Mouse (Mus musculus) regulatory T cell (primary cell): ENCODE measurements around the gene Adgrl2.

Source experiments
- in situ Hi-C: fragments of 300-600 bp; cut with MboI, MseI; formaldehyde crosslinking; loops from one replicate; pipeline ENCODE4 v1.15.1; 2025; ENCODE audit warnings: high pct_unique_total_duplicates

The Adgrl2 gene

DNA sequence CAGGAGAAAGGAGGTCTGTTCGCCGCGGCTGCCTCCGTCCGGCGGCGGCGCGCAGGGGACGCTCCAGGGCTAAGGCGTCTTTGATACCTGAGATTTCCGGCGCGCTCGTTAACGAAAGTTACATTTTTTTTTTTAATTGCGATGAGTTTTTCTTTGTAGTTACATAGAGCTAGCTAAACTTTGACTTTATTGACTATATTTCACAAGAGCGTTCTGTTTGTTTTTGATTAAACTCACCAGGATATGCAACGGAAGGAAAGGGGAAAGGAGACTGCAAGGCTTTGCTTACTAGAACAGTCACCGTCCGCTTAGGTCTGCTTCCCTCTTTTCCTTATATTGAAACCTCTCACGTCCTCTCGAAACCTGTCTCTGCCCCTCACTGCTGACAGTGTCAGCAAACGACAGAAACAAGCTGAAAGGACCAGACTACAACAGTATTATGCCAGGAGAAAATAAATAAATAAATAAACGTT, at the start of gene Adgrl2:
TSS of gene Adgrl2 (minus strand) at position 25 of the 473 bp plus-strand sequence.
- in situ Hi-C loops = no loop called here

DNA sequence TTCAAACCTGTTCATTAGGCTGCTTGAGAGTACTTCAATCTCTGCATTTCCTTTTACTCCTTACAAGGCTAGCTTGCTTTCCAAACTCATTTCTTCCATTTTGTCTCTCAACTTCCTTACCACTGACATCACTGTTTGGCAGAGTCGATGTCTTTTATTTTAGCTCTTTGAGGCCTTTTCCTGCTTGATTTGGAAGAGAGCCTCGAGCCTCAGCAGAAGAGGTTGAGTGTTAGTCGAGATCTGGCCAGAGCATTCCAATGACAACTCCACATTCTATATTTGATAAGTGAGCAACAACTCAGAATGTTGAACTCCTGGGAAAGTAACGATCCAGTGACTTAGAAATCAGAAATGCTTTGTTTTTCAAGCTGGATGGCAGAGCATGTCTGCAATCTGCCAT, 48.4 kb upstream of the Adgrl2 start:
- in situ Hi-C loops = no loop called here

DNA sequence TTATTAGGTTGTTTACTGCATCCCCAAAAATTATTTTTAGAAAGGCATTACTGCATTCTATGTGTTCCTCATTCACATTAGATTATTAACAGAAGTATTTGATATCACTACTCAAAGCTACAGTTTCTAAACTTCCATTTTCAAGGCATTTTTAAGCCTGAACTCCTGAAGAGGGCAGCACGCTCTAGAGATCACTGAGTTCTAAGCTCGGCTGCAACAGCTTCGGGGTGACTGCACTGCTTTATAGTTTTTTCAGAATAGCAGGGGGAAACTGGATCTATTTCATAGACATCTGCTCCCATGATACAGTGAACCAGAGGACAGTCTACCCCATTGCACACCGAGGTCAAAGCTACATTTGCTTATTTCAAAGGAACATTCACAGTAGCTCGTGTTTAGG, 29.6 kb upstream of the Adgrl2 start:
- in situ Hi-C loops = no loop called here

DNA sequence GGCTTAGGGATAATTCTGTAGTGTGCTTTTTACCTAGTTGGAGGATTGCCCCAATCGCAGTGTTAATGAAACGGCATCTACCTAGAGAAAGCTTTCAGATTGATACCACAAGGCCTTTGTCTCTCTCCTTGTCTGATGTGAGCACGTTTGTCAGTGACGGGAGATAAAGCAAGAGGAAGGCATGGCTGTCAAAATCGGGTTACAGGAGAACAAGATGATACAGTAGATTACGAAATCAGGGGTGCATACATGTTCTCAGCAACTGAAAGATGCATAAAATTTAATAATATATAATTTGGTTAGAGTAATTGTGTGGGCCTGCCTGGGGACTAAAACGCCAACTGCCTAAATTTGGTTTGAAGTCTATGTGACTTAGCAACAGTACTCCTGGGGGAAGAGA, 19.0 kb upstream of the Adgrl2 start:
- in situ Hi-C loops = no loop called here

DNA sequence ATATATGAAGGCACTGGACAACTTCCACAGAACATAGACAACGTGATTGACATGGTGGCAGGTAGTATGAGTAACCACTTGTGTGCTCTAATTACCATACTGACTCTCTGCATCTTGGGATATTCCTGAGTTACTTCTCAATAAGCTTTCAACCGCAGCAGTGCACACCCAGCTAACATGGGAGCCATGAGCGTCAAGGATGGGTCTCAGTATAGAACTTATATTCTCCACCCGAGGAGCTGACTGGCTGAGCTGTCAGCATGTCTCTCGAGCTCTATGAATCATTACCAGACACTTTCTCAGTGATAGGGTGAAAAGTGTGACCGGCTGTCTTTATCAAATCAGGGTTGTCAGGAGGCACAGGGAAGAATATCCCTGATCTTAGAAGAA, 18.3 kb upstream of the Adgrl2 start:
- in situ Hi-C loops = no loop called here

DNA sequence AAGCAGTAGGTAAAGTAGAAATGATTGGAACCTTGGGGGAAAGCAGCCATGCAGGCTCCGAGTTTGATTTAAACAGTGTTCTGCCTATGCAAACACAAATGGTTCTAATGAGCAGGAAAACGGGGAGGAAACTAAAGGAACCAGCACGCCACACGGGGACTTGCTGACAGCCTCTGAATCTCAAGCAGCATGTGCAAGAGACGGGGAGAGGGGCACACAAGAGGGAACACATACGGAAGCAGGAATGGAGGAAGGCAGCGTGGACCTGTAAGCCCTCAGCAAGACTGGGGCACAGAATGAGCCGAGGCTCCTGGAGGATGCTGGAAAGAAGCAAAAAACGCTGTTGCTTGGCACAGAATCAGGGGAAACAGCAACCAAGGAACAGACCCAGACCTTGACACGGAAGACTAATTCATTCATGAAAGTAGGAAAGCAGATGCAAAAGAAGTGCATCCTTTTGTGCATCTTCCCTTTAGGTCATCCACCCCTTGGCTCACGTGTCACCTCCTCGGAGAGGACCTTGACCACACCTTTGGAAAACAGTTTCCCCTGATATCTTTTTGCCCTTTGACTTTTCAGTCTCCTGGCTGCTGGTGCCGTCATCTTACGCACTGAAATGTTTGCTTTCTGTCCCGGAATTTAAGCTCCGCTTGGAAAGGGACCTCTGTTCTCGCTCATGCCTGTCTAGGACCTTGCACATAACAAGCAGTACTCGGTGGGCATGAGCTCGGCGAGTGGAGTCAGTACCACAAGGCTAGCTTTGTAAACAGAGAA, 17.7 kb upstream of the Adgrl2 start:
- in situ Hi-C loops = no loop called here

DNA sequence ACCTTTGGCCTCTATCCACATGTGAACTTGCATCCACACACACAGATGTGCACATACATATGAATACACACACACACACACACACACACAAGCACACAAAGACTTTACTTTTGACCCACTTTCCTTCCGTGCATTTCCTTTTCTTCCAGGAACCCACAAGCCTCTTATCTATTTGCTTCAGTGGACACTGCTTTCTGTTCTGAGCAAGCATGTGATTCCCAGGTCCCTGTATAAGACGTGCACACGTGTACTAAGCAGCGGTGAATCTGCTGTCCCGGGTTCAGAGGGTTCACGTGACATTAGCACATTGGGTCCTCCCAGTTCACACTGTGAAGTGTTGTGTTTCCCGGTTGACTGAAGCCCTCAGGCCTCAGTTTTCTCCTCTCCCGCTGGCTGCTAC, 11.0 kb upstream of the Adgrl2 start:
- in situ Hi-C loops = no loop called here

DNA sequence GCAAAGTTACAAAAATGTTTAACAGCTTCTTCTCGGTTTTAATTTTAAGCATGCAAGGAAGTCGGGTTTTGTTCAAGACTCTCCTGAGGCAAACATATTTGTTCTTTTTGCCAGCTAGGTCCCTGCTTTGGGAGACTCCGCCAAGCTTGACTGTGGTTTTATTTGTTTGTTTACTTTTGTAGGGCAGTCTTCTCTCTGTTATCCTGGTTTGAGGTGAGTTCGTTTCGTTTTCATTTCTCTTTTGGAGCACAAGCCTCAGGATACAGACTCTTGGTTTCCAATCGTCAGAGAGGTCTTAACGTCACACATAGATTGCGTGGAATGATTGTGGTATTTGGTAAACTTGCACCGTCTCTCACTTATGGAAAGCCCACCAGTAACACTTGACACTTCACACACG, 8.3 kb upstream of the Adgrl2 start:
- in situ Hi-C loops = no loop called here

DNA sequence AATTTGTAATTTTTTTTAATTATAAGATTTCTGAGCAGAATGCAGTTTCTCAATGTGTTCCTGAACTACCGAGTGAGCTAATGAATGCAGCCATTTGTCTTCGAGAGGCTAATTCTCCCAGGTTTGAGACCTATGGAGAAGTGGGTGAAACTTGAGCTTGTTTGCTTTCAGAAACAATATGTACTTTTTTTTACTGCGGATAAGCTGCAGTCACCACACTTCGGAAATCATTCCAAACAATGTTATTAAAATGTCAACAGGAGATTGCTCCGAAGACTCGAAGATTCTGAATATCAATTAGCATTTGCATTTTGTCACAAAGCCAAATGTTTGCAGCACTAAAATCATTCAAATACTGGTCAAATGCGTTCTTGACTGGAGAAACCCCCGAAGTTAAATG, 701 bp upstream of the Adgrl2 start:
- in situ Hi-C loops = no loop called here

DNA sequence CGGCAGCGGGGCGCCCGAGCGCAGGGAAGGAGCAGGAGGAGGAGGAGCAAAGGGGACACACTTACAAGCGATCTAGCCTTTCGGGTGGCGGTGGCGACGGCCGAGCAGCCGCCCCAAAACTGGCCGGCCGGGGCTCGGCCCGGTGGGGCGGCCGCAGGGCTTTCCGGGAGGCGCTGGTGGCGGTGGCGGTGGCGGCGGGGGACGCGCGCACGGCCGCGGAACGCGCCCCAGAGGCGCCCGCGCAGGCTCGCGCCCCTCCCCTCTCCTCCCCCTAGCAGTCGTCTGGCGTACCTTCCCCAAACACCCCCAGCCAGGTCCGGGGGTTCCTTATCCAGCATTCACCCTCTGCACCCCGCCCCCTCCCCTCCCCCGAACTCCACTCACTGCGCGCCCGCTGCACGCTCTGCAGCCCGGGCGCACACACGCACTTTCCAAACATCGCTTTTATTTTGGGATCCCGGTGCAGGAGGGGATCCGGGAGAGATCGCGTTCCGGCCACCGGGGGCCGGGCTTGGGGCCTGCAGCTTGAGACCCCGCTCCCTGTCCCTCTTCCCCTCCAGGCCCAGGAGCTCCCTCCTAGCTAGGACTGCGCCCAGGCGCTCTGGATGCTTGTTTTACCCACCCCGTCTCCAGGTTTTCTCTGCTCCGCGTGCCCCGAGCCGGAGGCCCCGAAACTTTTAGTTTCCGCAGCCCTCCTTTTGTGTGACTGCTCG, 381 bp downstream of the Adgrl2 start:
- in situ Hi-C loops = no loop called here

DNA sequence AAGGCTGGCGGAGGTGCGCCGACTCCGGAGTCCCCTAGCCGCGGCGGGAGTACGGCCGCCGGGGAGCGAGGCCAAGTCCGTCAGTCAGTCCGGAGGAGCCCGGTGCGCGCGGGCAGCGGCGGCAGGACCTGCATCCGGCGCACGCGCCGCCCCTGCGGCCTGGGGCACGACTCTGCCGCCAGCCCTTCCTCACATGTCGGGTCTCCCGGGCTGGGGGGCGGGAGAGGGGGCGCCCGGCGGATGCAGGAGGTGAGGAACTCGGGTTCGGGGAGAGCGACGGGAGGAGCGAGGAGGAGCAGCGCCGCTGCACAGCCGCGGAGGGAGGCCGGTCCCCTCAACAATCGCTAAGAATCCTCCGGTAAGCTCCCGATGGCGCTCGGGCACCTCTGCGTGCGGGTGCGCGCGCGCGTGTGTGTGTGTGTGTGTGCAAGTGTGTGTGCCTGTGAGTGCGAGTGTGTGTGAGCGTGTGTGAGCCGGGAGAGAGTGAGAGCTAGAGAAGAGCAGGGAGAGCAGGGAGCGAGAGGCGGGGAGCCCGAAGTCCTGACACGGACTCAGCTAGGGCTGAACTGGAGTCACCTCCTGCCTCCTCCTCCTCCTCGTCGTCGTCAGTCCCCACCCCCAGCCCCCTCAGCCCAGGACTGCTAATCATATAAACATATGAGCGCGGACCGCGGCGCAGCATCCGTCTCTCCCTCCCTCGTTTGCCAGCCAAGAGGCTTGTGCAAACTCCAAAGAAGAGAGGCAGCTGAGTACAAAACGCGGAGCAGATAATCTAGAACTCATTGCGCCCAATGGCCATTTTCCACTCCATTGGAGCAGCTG, 1.1 kb downstream of the Adgrl2 start:
- in situ Hi-C loops = no loop called here

DNA sequence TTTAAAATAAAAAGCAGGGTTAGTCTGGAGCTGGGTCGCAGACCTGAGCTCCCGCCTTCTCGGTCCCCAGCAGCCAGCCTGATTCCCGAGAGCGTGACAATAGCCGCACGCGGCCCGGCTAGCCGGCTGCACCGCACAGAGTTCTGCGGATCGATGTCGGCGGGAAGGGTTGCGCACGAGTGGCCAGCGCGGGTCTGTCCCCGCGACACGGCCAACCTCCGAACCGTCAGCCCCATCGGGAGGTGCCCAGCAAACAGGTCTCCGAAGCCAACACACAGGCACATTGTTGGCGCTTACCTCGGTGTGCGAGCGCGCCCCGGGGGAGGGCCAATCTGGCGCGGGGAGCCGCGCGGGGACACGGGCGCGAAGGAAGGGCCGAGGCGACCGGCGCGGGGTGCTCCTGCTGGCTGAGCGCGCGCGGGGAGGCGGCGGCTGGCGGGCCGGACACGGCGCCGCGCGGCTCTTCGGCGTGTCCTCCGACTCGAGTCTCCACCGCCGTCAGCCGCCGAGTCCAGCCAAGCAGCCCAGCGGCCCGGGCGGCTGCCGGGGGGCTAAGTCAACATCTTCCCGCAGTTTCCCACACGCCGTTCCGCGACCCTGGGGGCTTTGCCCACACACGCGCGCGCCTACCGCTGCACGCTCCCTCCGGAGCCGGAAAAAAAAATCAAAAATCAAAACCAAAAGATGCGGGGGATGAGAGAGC, 1.9 kb downstream of the Adgrl2 start:
- in situ Hi-C loops = no loop called here

DNA sequence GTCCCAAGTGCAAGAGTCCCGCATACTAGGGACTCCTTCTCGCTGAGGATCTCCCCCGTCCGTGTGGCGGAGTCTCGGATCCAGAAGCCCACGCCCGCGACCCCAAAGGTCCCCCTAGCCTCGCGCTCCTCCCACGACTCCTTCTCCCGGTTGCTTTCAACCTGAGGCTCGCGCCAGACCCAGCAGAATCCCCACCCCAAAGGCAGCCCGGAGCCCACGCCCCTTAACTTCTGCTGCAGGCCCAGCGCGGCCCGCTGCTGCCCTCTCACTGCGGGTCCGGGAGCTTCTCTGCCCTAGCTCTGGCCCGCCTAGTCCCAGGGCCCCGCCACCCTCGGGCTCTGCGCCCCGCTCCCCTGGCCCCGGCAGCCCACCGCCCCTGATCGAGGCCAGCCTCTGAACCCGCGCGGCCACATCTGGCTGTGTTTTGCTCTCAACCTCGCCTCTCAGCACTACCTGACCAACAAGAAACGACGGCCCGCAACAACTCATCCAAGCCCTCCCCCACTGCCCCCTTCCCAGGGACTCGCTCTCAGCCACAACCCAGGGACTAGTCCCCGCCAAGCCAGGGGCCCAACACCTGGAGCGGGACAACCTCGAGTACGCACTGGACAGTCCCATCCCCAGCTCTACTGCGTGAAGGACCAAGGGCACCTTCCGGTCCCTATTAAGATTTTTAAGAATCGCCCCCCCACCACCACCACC, 2.6 kb downstream of the Adgrl2 start:
- in situ Hi-C loops = no loop called here

DNA sequence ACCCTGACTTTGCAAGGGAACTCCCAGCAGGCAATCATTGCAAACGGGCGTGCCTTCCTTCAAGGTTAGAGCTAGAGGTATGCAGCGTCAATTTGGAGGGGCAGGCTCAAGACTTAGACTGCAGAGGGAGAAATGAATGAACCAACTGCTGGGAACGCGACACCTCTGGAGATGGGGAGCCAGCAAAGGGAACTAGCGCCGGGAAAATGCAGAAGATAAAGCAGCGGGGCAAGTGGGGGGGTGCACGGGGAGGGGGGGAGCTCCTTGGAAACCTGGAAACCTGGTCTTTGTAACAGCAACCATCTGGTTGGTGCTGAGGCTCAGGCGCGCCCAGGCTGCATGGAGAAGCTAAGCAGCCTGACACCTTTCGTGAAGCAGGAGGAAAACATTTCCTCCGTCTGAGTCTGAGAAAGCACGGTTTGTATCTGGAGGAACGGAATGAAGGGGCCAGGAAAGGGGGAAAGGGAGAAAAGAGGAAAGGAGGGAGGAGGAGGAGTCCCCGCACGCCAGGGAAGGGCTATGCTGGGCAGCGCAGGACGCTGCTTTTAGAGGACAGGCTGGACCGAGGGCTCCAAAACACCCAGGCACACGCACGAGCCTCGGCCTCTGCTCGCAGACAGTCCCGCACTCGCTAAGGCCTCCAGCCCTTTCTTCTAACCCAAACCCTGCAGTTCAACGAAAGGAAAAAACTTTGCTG, 3.3 kb downstream of the Adgrl2 start:
- in situ Hi-C loops = no loop called here

DNA sequence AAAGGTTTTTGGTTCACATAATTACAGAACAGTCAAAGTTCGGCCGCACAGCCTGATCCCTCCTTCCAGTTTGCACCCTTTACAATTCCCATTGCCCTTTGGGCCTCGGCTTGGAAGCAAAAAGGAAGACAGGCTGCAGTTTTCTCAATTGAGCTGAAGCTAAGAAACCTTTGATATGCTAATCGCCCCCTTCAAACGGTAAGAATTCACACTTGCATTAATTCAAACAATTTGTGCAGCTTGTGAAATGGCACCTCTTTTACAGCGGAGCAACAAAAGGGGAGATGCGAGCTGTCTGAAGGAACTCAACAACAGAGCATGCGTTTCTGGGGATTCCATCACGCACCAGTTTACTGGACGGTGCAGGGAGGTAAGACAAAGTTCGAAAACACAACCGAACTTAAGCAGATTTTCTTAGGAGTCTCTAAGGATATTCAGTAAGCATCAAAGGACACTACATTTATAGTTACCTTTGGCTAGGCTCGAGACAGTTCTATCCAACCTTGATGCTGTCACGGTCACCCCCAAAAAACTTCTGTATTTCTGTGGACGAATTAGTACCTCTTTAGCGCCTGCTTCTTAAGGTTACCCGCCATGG, 4.0 kb downstream of the Adgrl2 start:
- in situ Hi-C loops = no loop called here

DNA sequence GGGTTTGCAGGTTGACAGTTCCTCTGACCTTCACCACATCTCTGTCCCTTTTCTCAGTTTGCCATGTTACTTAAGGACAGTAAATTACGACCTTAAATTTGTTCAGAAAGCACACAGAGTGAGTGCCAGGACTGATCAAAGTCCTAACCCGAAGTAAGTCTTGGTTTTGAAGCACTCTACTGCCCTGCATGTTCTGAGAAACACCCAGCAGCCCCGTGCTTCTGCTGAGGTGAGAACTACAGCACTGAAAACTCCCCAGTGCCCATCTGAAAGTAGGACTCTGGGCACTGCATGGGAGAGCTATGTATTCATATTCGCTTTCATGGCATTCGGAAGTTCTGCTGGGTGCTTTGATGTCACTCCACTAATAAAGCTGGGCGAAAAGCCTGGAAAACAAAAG, 6.0 kb downstream of the Adgrl2 start:
- in situ Hi-C loops = no loop called here

DNA sequence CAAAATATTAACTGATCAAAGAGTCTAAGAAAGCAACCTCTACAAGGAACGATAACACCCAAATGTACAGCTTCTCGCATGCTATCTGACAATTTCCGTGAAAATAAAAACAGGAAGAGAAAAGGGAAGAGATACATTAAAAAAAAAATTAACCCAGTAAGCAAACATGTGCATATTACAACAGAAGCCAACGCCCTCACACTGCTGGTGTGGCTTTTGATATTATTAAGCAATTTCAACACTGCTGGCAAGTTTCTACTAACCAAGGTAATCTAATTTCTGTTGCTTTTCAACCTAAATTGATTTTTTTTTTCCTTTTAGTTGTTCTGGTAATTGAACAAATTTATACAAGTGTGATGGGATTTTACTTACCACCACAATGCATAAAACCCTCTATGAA, 8.0 kb downstream of the Adgrl2 start:
- in situ Hi-C loops = no loop called here

DNA sequence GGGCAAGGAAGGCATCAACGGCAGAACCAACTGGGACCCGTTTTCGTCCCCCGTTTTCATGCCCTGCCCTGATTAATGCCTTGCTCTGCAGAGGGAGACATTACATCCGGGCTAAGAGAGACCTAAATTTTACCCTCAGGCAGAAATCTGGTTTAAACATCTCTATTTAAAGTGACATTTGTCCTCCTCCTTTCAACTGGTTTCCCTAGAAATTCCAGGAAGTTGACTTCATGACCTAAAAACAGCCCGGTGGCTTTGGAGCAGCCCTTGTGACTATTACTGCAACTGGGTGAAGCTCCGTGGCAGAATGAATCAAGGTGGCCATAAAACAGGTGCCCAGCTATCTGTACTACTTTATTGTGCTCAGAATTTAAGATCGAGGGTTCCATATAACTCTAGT, 8.6 kb downstream of the Adgrl2 start:
- in situ Hi-C loops = no loop called here

DNA sequence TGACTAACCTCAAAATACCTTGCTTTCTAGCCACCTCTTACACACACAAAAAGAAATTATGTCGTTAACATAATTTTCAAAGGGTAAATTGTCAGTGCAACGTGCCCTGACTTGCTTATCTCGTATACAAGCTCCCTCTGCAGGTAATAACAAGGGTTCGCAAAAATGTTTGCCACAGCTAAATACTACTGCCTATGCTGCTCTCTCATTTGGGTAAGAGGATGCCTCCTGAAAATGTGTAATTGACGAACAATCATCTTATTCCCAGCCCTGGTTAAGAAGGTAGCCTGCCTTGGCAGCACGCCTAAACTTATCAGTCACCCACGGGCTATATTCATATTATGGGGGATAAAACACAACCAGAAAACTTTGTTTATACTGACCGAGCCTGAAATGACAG, 11.8 kb downstream of the Adgrl2 start:
- in situ Hi-C loops = no loop called here

DNA sequence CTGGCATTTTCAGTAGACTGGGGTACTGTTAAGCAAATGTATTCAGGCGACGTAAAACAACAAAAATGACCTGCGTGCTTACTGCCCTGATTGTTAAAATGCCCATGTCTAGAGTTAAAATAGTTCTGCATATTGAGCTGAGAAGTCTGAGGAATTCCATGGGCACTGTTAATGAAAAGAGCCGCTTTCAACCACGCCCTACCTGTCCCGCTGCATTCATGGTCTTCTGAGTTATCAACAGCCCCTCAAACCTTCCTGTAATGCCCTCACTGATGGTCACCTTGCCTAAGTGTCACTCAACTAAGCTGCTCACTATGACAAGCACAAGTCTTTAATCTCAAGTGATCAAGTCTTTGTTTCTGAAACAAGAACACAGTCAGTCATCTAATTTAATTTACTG, 12.5 kb downstream of the Adgrl2 start:
- in situ Hi-C loops = no loop called here
